Mouse (Mus musculus): ENCODE measurements around the gene Agr3. TPM values are rescaled to one million over a fixed set of nuclear protein-coding genes. Genes with fewer than 3 reads are reported as not detected.

Agr3 gene
- polyA plus RNA-seq, 1 experiment, result not detected

DNA sequence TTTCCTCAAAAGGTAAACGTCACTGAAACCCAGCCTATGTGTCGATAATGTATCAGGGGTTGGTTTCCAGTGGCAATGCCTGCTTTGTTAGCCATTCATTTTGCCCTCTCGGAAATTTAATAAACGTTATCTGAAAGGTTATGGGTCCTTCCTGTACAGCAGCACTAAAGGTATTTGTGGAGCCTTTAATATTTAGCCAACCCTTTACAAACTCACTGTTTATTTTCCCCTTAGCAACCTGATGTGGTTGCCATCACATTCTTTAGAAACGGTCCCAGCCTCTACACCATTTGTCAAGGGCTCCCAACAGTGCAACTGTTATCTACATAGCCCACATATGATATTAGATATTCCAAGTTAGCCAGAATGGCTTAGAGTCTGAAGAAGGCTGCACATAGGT lies 54.2 kb downstream of the Agr3 start:
- Histone ChIP-seq H3K27ac (ENCODE audit: insufficient read depth, low read length) (no peak overlapping the region), H3K4me1 (ENCODE audit: control insufficient read depth, insufficient read depth, low read length) (no peaks in the 10 kb centered on the region), H3K4me3 (ENCODE audit: insufficient read depth, low read length) (no peak overlapping the region)
- TF ChIP-seq POLR2A (IDR thresholded peaks at IDR 0.05; ENCODE audit: low read depth, low read length), result no peak
- no peak for TF ChIP-seq CTCF (IDR thresholded peaks at IDR 0.05; ENCODE audit: borderline replicate concordance, insufficient read depth, low read length)

DNA sequence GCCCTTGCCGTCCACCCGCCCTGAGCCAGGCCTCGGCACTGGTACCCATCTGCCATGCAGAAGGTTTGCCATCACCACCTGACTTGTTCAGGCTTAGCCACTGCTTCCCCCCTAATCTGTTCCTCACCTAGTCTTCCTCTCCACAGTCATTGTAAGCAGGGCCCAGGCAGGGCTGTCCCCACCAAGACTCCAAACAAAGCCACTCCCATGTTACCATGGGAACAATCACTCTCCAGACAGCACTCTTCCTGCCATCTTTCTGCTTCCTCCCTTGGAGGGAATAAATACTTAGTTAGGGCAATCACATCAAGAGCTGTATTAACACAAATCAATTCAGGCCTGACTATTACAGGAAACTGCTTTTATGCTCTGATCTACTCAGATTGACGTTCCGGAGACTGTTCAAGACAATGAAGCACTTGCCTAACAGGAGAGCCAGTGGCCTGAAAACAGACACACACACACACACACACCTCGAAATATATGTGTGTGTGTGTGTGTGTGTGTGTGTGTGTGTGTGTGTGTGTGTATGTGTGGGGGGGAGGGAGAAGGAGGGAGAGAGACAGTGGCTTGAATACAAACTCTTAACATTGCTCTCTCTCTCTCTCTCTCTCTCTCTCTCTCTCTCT lies 56.4 kb downstream of the Agr3 start:
- Histone ChIP-seq H3K4me3 (ENCODE audit: insufficient read depth, low read length) (no peak overlapping the region), H3K4me1 (ENCODE audit: control insufficient read depth, insufficient read depth, low read length) (no peaks in the 10 kb centered on the region), H3K27ac (ENCODE audit: insufficient read depth, low read length) (no peak overlapping the region)
- TF ChIP-seq CTCF (IDR thresholded peaks at IDR 0.05; ENCODE audit: borderline replicate concordance, insufficient read depth, low read length) (no peak), POLR2A (IDR thresholded peaks at IDR 0.05; ENCODE audit: low read depth, low read length) (no peak)

DNA sequence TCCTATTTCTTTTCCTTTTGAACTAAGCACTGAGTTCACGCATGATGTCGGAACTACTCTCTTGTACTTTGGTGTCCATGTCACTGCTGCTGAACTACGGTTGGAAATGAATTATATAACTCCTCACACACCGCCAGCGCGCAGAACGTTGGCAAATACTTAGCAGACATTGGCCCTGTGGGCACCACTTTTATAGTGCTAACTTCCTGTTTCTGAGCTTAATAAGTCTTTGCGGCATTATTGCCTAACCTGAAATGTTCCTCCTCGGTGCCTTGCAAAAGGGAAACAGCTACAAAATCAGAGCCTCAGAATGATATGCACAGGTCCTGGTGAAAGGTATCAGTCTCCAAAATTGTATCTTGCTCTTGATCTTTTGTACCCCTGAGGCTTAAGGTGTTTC lies 58.1 kb downstream of the Agr3 start:
- Histone ChIP-seq H3K27ac (ENCODE audit: insufficient read depth, low read length) (no peak overlapping the region), H3K4me1 (ENCODE audit: control insufficient read depth, insufficient read depth, low read length) (no peaks in the 10 kb centered on the region), H3K4me3 (ENCODE audit: insufficient read depth, low read length) (no peak overlapping the region)
- TF ChIP-seq CTCF (IDR thresholded peaks at IDR 0.05; ENCODE audit: borderline replicate concordance, insufficient read depth, low read length) (no peak), POLR2A (IDR thresholded peaks at IDR 0.05; ENCODE audit: low read depth, low read length) (no peak)

DNA sequence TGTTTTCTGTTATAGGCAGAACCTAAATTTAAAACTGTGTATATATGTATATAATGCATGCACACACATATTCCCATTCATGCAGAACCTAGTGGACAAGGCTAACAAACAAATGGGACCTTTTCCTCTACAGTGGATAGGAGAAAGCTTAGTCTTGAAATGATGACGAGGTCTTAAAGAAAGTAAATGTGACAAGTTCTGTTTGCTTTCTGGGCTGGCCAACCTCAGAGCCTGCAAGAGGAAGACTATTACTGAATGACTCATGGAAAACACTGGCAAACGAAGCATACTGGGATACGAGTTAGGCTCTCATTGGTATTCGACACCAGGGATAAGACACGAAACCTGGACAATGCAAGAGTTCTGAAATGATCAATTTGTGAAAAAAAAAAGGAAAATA lies 59.3 kb downstream of the Agr3 start:
- no peak for TF ChIP-seq CTCF (IDR thresholded peaks at IDR 0.05; ENCODE audit: borderline replicate concordance, insufficient read depth, low read length)
- TF ChIP-seq POLR2A (IDR thresholded peaks at IDR 0.05; ENCODE audit: low read depth, low read length), result no peak
- H3K4me1 ChIP-seq (ENCODE audit: control insufficient read depth, insufficient read depth, low read length), result no peaks in the 10 kb centered on the region
- H3K4me3 ChIP-seq (ENCODE audit: insufficient read depth, low read length), result no peak overlapping the region

DNA sequence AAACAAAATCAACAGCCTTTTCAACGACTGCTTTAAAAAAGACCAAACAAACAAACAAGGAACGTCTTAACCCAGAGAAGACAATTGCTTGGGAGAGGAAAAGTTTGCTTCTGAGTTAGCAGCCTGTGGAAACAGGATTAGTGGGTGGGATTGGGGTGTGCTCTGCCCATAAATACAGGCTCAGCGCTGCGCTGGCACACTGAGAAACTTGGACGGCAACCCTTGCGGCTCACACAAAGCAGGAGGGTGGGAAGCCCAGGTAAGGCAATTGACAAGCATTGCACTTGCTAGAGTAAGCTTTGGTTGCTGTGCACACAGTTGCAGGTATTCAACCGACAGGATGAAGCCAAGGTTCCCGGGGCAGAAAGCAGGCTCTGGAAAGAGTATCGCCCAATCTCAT lies 67.3 kb downstream of the Agr3 start, which contains the start of gene Agr2:
Agr2 (plus strand) TSS at position 197 of the 400 bp plus-strand sequence.
- TF ChIP-seq POLR2A (IDR thresholded peaks at IDR 0.05; ENCODE audit: low read depth, low read length) (no peak), CTCF (IDR thresholded peaks at IDR 0.05; ENCODE audit: borderline replicate concordance, insufficient read depth, low read length) (no peak)
- Histone ChIP-seq H3K4me3 (ENCODE audit: insufficient read depth, low read length) (no peak within 1 kb of the TSS), H3K27ac (ENCODE audit: insufficient read depth, low read length) (no peak within 1 kb of the TSS), H3K4me1 (ENCODE audit: control insufficient read depth, insufficient read depth, low read length) (no peaks in the 10 kb centered on the region)

More for the DNA sequence above, 59.3 kb downstream of the Agr3 start:
- no peak overlapping the region for H3K27ac ChIP-seq (ENCODE audit: insufficient read depth, low read length)

DNA sequence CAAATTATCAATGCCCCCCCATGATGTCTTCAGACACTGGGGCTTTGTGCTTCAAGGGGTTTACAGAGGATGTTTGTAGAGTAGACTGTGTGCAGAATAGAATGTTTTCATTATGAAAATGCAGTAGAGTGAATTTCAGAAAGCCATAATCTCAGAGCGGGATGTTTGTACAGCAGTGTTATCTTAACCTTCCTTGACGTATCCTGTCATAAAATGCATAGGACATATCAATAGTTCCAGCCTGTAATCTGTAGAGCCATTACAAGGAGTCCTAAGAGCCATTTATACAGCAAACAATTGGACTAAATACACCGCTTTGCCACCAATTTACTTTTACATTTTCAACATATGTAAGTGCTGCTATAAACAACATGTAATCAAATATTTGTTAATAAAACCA lies 68.2 kb downstream of the Agr3 start:
- Histone ChIP-seq H3K27ac (ENCODE audit: insufficient read depth, low read length) (no peak overlapping the region), H3K4me3 (ENCODE audit: insufficient read depth, low read length) (no peak overlapping the region), H3K4me1 (ENCODE audit: control insufficient read depth, insufficient read depth, low read length) (no peaks in the 10 kb centered on the region)
- TF ChIP-seq CTCF (IDR thresholded peaks at IDR 0.05; ENCODE audit: borderline replicate concordance, insufficient read depth, low read length), result no peak

DNA sequence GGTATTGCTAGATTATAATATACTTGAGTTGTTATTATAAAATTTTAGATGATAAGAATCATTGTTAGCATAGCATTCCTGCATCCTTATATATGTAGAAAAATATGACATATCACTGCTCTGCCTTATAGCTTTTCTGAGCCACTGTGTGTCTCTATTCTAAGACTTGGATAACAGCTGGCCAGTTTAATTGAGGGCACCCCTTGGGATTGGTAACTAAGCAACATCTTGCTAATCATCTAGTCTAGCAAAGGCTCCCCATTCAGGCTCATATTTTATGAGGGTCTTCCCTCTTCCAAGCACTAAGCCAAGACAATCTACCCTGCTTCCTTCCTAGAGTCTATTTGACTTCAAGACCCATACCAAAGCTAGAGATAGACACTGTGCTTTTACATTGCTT lies 68.7 kb downstream of the Agr3 start:
- Histone ChIP-seq H3K4me3 (ENCODE audit: insufficient read depth, low read length) (no peak overlapping the region), H3K27ac (ENCODE audit: insufficient read depth, low read length) (no peak overlapping the region), H3K4me1 (ENCODE audit: control insufficient read depth, insufficient read depth, low read length) (no peaks in the 10 kb centered on the region)
- no peak for TF ChIP-seq CTCF (IDR thresholded peaks at IDR 0.05; ENCODE audit: borderline replicate concordance, insufficient read depth, low read length)
- TF ChIP-seq POLR2A (IDR thresholded peaks at IDR 0.05; ENCODE audit: low read depth, low read length), result no peak

DNA sequence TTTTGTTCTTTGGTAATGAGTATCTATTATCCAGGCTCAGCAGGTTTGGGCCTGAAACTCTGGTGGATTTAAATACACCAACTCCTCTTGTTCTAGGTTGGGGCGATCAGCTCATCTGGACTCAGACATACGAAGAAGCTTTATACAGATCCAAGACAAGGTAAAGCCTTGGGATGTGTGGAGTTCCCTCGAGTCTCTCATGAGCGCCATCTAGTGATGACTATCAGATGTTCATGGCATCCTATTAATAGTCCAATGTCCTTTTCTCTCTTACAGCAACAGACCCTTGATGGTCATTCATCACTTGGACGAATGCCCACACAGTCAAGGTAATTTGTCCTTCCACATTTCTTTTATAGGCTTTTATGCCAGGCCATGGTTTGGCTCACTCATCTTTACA lies 70.4 kb downstream of the Agr3 start:
- TF ChIP-seq CTCF (IDR thresholded peaks at IDR 0.05; ENCODE audit: borderline replicate concordance, insufficient read depth, low read length) (no peak), POLR2A (IDR thresholded peaks at IDR 0.05; ENCODE audit: low read depth, low read length) (no peak)
- no peak overlapping the region for H3K27ac ChIP-seq (ENCODE audit: insufficient read depth, low read length)
- H3K4me1 ChIP-seq (ENCODE audit: control insufficient read depth, insufficient read depth, low read length), result no peaks in the 10 kb centered on the region
- no peak overlapping the region for H3K4me3 ChIP-seq (ENCODE audit: insufficient read depth, low read length)

Other genes with a start within 250 kb of the Agr3 start
- not detected in 2 replicates for gene Agr2, start 67.3 kb downstream of the Agr3 start, polyA plus RNA-seq (2011; ENCODE audit: insufficient read length, low read depth, missing spikeins)
- 3.2 and 5.6 TPM in 2 replicates for gene Tspan13, start 116.9 kb downstream of the Agr3 start, polyA plus RNA-seq (2011; ENCODE audit: insufficient read length, low read depth, missing spikeins)
- gene Ankmy2, start 231.5 kb downstream of the Agr3 start, polyA plus RNA-seq (2011; ENCODE audit: insufficient read length, low read depth, missing spikeins), result 24.3 and 33.3 TPM in 2 replicates
- gene Bzw2, start 232.5 kb downstream of the Agr3 start, polyA plus RNA-seq (2011; ENCODE audit: insufficient read length, low read depth, missing spikeins), result 98.0 and 98.7 TPM in 2 replicates